Mouse (Mus musculus) kidney, adult 11 months (tissue): ENCODE measurements around the gene Gm20388.

ENCODE experiments used
- DNase-seq: peaks from one replicate; pipeline ENCODE4 v3.0.0; 2022

The Gm20388 gene

DNA sequence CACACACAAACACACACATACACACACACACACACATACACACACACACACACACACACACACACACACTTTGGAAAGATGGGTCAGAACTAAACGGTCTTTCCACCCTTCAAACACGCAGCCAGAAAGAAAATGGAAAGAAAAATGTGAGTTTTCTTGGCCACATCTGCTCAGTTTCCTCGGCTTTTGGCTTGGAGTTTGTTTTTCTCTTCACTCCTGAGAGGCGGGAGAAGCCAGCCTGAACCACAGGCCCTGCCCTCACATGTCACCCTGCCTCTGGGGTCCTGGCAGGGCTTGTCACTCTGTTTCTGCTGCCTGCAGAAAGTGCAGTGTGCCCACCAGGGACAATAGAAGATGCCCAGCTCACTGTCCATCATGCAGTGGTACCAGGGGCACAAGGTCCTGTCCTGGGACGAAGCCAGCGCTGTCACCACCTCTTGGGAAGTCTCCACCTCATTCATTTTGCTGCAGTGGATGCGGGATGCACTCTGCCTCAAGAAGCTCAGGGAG, 2189.1 kb downstream of the Gm20388 start:
- no peak for DNase-seq

DNA sequence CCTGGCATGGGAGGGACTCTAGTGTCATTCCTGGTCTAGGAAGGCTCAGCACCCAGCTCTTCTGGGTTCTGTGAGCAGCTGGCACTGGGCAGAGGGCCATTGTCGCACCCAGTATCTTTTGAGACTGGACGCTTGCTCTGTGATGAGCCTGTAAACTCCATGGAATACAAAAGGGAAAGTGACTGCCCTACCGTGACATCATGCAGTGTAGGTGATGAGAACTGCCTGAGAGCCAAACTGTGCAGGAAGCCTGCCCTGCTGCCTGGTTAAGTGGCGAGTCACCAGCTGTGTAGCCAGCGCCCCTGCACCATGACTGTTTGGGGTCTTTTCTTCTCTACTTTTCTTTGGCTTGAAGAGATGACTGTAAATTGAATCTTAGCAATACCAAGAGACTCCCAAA, 2191.2 kb downstream of the Gm20388 start:
- DNase-seq: no peak

DNA sequence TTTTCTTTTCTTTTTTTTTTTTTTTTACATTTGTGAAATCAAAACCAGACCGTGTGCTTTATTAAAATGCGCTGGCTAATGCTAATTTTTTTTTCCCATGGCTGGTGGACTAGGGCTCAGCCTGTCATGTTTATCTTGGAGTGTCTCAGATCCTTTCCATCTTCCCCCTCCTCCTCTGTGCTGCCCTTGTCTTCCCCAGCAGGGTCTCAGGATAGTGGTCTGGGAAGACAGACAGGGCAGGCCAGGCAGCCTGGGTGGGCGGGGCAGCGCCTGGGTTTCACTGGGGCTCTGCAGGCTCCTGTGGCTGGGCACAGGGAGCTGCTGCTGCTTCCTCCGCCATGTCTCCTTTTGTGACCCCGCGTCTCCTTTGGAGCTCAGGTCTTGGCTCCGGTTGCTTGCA, 2191.6 kb downstream of the Gm20388 start:
- no peak for DNase-seq

DNA sequence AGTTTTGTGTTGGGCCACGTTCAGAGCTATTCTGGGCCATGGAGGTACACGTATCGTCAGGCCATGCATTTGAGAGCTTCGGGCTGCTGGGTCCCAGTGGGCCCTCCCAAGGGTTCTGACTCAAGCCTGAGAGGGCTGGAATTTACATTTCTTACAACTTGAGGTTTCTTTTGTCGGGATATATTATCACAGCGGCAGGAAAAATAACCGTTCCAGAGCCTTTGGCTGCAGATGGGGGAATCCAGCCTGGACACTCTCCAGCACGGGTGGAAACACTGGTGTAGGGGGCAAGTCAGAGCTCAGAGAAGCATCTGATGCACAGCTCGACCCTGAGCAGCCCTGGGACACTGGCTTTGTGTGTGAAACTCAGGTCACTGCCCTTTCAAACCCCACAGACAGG, 2192.6 kb downstream of the Gm20388 start:
- DNase-seq: no peak

DNA sequence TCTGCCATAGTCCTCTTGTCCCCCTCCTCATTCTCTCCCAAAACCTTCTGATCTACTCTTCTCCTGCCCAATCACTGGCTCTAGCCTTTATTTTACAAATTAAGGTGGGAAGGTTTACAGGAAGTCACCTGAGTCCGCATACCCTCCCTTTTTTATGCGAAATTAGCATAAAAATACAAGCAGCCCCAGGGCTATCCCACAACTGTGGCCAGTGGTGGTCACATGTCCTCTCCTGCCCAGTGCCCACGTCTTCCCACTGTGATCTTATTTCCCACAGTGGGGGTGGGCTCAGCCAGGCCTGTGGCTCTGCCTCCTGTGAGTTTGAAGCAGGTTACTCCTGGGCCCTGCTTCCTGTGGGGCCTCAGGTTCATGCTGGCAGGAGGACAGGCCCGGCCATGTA, 2194.0 kb downstream of the Gm20388 start:
- no peak for DNase-seq

DNA sequence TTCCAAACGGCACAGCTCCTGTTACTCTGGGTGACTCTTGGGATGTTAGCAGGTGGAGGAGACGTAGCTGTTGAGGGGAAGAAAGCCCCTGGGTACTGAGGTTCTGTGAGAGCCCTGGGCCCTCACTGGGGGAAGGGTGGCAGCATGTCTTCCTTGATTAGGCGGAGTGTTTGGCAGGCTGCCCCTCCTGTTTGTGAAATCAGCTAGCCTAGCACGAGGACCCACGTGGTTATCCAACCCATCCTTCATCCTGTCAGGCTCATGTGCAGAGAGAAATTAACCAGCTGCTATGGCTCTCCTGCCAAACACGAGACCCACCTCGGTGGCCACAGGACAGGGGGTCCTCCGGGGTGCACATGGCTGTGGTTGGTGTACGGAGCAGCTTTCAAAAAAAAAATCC, 2195.6 kb downstream of the Gm20388 start:
- DNase-seq: peak; percentile 38

DNA sequence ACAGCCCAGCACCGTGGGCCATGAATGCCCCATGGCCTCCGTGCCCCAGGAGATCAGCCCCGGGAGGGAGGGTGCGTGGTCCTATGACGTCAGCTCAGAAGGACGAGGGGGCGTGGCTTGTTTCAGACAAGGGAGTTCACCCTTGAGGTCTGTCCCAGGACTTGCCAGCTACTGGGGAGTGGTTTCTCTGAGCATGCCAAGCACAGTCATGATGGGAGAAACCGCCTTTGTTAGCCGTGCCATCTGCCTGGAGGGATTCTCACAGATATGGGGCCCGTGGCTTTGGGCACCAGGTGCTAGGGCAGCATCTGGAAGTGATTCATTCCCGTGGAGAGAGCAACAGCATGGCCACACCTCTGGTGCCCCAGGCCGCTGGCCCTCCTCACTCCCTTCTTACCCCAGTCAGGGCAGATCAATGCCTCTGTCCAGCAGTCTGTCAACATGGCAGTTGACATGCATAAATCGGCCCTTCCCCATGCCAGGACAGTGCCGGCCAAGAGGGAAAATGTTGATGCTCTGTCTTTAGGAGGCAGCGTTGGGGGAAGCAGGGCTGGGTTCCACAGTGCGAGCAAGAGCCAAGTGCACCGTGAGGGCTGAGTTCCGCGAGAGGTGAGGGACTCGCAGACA, 2199.7 kb downstream of the Gm20388 start:
- no peak for DNase-seq

DNA sequence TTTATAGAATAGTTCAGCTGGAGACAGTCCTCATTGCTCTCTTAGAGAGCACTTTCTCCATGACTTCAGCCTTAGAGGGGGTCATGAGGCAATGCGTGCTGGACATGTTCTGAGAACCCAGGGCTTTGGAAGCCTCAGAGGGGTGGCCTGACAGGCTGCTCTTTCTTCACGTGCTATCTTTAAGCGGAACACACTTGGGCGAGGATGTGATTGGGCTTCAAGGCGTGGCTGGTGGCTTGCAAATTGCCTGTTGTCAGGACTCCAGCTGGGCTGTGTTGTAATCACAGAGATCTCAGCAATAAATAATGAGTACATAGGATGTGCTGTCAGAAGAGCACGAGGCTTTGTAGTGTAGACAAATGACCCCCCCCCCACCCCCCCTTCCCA, 2200.2 kb downstream of the Gm20388 start:
- peak; percentile 15 for DNase-seq

DNA sequence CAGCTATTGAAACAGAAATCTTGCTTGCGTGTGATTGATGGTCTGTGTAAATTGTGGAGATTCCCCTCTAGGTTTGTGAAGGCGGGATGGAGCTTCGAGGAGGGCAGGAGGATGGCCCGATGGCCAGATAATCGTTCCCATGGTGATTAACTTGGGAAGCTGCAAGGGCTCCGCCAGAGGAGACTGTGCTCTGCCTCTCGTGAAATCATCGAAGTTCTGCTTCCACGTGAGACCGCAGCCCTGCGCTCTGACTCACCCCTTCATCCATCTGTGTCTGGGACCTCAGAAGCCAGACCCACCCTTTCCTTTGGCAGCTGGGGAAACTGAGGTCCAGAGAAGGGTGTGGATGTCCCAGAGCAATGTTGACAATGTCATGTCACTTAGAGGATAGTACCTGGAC, 2201.1 kb downstream of the Gm20388 start:
- DNase-seq: no peak

DNA sequence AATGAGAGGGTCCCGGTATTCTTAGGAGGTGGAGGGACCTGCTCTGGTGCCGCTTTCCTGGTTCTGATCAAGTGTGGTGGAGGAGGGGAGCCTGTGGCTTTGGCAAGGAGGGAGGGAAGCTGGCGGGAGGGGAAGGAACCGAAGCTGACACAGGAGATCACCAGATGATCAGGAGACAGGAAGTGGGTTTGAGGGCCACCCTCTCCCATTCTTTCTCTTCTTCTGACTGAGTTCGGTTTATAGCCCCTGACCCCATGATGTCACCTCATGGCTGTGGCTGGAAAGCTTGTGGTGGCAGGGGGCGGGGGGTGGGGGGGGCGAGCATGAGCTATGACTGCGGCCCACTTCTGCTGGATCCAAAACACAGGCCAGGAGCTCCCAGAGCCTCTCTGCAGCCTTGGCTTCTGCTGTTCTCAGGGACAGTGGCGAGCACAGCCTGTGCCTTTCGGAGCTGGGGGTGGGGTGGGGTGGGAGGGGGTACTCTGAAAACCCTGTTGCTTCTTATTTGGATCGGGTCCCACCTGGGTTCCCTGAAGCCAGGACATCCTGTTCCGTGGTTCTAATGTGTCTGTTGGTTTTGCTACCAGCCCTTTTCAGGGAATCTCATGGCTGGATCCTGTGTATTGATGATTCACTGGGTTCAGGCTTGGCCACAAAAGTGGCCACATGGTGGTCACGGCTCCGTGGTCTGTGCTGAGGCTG, 2201.8 kb downstream of the Gm20388 start:
- DNase-seq: peak; percentile 21

DNA sequence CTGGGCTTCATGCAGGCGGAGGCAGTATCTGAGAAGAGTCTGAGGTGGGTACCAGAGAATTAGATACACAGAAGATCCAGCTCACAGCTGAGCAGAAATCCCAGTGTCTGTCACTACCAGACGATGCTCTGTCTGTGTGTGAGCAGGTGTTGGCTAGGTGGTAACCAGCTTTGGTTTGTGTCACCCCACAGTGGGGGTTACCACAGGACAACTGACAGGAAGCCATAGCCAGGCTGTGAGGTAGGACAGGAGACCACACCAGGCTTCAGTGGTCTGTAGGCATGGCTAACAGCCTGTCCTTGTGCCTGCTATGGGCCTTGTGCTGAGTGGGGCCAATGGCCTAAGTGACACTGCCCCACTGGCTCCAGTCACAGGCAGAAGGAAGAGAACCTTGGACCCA, 2204.2 kb downstream of the Gm20388 start:
- no peak for DNase-seq

DNA sequence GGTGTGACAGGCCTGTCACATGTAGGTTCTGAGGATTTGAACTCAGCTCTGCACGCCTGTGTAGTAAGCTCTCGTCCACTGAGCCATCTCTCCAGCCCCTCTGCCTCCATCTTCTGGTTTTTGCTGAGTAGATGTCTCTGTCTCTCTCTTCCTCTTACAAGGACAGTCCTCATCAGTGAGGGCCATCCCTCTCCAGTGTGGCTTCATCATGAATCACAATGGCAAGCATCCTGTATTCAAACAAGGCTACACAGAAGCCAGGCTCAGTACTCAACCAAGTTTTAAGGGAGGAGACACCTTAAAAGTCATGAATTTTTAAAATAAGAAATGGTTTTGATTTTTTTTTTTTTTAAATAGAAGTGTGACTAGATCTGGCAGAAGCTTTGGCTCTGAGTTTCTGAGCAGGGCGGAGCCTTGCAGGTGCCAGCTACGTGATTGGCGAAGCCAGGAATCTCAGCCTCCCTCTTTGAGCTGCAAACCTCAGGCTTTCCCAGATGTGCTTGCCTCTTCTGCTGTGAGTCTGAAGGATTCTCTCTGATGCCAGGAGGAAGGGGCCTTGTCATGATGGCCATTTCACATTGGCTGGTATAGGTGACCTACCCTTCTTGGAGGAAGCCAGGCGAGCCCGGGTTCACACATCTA, 2206.2 kb downstream of the Gm20388 start:
- DNase-seq: no peak

DNA sequence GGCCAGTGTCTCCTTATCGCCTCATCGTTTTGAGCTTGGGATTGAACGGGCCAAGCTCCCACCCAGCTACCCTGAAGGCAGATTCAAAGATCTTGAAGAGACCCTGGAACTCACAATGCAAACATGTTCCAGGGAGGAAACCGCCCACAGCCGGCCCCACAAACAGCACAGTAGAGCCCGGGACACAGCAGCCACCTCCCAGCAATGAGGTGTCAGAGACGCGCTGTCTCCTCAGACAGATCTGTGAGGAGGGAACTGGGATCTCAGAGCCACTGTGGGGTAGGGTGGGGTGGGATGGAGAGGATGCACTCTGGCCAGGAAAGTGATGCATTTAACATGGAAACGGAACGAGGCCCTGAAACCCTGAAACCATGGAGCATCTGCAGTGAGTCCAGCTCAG, 2207.5 kb downstream of the Gm20388 start:
- no peak for DNase-seq

DNA sequence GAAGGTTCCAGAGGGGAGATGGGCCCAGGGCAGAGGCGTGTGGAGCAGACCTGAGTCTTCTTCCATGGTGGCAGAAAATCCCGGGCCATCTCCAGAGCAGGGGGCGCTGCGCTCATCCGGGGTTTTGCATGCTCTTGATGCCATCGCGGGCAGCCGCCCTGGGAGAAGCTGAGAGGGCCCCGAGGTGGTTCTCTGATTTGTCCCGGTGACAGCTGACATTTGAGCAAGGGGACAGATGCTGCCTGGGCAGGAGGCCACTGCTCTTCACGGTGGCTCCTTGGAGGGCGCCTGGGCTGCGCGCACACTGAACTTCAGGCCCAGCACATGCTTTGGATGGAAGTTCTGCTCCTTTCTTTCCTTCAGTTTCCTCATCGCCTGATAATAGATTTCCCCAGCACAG, 2207.9 kb downstream of the Gm20388 start:
- no peak for DNase-seq

DNA sequence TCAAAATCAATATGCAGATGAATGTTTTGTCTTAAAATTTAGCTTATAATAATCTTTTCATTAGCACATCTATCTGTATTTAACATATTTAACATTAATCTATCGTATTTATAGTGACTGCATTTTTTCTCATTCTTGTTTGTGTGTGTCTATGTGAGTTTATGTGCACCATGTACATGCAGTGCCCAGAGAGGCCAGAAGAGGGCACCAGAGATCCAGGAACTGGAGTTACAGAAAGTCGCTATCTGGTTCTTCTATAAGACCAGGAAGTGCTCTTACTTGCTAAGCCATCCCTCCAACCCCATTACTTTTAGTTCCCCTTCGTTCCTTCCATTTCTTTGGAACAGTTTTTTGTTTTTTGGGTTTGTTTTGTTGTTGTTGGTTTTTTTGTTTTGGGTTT, 2213.7 kb downstream of the Gm20388 start:
- no peak for DNase-seq

DNA sequence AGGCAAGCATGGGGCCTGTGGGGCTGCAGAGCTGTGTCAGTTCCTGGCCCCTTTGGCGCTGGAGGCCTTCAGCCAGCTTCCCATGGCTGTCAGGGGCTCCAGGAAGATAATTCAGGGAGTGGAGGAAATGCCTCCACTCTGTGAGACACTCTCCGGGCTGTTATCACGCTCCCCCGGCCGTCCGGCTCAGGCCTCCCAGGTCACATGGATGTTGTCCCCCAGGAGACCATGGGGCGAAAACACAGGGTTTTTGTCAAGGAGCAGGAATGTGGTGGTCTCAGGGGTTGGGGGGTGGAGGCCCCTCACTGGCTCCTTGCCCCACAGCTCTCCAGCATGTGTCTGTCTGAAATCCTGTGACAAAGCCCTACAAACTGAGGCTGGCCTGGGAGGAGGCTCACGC, 2216.0 kb downstream of the Gm20388 start:
- no peak for DNase-seq

DNA sequence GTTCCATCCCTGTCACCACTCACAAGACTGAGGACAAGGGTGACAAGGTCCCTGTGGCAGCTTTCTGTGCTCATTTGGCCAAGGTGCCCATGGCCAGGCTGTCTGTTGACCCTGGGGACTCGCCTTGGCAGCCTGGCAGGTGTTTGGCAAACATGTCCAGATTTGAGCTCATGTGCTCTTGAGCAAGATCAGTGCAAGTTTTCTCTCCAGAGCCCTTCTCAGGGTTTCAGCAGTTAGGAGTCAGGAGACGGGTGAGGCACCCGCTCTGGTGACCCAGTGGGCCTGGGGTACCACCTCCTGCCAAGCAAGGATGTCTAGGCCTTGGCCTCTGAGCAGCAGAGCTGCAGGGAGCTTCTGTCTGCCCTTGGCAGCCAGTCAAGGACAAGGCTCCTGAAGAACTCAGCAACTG, 2223.5 kb downstream of the Gm20388 start:
- DNase-seq: no peak

DNA sequence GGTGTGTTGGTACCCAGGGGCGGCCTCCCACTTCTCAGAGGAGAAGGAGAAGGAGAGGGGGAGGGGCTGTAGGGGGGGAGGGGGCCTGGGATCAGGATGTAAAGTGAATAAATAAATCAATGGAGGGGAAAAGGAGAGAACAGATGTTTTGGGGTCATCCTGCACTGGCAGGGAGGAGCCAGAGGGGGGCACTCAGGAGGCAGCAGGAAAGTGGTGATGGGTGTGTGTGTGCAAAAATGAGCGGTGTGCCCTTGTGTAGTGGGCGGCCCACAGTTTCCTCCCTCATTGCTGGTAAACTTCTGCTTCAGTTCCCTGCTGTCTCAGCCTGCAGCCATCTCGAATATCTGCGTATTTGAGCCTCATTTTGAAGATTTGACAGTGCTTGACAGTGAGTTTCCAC, 2224.9 kb downstream of the Gm20388 start:
- no peak for DNase-seq

DNA sequence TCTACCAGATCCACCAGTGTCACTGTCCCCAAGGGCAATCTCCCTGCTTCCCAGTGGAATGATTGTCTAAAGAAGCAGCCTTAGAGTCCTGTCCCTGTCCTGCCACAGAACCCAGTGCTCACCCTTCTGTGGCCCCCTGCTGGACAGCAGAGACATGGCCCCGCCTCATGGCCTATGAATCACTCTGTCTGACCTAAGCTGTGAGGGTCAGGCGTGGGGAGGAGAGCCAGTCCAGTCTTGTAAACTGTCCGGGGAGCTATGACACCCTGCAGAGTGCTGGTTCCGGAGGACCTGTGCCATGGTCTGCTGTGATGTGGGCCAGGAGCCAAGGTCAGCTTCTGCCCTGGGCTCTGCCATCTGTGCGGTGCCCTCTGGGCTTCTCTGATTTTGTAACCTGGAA, 2229.1 kb downstream of the Gm20388 start:
- peak; percentile 64 for DNase-seq

DNA sequence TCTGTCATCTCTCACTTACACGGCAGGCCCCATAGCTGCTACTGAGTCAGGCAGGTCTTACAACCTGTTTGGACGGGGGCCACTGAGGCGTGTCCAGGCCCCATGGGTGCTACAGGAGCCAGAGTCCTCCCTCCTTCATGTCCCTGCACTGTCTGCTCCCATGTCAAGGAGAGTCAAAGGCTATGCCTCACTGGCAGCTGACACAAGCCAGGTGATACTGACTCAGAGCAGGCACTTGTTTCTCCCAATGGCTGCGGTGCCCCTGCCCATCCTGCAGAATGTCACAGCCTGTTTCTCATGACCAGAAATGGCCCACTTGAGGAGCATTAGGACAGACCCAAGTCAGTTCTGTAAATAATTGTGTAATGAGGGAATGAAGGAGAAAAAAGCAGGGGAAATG, 2229.8 kb downstream of the Gm20388 start:
- DNase-seq: no peak

DNA sequence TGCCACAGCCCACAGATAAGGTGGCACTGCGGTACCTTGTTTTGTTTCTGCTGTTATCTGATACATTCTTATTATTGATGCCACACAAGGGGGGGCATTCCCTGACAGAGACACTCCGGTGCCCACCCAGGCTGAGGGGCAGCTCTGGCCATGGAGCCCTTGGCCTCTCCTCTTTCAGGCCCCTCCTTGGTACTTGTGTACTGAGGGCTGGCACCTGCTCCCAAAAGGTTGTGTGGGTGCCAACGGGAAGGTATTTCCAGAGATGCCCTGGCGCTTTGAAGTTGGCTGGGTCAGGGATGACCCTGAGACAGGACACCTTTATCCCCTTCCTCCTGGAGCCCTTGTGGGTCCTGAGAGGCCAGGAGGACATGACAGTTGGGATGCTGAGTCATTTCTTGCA, 2231.8 kb downstream of the Gm20388 start:
- DNase-seq: no peak

DNA sequence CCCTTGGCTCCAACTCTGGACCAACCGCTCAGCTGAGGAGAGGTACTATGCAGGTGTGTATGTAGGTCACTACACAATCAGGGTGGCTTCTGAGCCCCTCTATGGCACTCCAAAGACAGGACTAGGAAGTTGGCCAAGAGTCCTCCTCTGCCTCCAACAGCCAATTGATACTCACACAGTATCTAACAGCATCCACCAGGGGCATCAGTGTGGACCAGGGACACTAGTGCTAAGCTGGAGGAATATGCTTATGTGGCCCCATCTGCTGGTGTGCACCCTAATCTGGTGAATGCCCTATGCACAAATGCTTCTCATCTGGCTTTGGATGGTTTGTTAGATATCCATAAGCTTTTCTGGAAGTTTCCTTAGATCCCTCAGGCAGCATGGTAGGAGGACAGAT, 2232.6 kb downstream of the Gm20388 start:
- DNase-seq: no peak

DNA sequence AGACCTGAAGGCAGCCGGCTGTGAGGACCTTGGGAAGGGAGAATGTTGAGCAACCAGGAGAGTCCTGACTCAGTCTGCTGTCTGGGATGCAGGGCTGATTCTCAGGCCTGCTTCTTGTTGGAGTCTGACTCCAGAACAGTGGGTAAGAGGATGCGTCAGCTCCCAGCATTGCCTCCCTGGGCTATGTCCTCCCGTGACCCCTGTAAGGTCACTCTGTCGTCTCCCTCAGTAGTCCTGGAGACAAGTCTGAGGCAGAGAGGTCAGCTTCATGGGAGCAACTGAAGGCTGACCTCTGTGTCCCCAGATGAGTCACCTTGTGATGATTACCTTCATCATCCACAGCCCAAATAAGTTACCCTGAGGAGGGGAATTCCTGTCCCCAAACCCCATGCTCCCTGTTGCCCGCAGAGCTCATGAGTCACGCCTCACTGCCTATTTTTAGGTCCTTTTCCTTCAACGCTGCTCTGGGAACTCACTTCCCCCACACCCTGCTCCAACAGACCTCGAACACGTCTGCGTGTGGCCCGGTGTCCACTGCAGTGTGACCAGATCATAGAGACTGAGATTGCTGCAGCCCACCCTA, 2234.2 kb downstream of the Gm20388 start:
- no peak for DNase-seq

DNA sequence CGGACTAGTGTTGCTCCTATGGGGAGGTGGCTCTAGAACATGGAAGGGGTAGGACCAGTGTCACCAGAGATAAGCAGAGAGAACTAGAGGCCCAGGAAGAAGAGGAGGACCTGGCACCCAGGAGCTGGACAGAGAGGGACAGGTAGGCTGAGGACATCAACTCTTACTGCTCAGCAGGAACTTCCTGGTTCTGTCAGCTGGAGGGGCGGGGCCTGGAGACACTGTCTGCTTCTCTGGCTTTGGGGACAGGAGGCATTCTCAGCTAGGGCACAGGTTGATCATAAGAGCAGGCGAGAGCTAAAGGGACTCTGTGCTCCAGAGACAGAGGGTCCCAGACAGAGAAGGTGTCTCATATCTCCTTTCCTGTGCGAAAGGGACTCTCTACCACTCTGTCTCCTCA, 2238.4 kb downstream of the Gm20388 start:
- no peak for DNase-seq
